Mouse (Mus musculus) yolk sac, embryonic 10.5 days (tissue): Measurements from ENCODE around the gene Wipf2.

Experiments
- DNase-seq: peaks from one replicate; pipeline ENCODE4 v3.0.0-alpha.2; 2017; ENCODE audit warnings: low spot score

The Wipf2 gene

DNA sequence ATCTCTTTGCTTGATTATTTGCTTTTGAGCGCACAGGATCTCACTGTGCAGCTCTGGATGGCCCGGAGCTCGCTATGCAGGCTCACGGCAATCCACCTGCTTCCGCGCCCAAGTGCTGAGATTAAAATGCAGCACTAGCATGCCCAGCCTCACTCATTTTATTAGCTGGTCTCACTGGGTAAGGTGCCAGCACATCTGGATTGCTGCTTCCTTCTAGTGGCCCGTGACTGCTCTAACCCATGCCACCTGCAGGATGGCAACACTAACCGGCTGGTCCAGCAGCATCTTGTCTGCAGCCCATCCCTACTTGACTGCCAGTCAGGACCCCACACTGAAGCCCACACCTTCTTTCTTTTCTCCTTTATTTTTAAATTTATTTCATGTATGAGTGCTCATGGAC lies 9.3 kb upstream of the Wipf2 start:
- DNase-seq = no peak

DNA sequence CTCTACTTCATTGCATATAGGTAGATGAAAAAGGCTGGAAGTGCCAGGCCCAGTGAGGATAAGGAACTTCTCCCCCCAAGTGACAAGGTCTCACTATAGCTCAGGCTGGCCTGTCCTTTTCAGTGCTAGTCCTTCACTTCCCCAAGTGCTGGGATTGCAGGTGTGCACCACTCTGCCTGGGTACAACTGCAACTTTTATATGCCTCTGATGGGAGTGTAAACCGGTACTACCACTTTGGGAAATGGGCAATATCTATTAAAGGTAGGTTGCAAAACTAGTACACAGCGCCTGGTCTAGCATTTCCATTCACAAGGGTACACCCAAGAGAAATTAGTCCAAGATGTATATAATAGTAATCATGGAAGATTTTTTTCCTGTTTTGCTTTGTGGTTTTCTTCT lies 8.8 kb upstream of the Wipf2 start:
- no peak for DNase-seq

DNA sequence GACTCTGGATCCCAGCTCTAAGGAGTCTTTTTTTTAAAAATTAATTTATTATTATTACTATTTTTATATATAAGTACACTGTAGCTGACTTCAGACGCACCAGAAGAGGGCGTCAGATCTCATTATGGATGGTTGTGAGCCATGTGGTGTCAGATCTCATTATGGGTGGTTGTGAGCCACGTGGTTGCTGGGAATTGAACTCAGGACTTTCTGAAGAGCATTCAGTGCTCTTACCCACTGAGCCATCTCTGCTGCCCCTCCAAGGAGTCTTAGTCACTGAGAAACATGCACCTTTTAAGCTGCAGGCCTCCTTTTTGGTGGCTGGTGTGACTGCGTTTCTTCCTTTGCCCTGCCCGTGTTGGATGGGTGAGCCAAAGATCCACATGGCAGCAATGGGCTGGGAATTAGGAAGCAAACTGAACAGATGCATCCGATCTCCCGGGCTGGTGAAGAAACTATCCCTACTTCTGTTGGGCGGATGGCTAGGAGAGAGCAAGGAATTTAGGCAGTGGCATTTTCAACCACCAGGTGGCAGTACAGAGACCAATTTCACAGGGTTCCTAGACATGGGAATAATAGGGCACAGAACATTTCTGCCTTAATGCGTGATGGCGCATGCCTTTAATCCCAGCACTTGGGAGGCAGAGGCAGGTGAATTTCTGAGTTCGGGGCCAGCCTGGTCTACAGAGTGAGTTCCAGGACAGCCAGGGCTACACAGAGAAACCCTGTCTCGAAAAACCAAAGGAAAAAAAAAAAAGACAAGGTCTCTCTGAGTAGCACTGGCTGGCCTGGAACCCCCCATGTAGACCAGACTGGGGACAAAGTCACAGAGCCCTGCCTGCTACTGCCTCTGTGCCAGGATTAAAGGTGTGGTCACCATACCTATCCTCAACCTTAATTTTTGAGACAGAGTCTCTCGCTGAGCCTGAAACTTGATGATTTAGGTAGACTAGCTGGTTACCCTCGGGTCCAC lies 4.4 kb upstream of the Wipf2 start:
- peak; percentile 75 for DNase-seq

DNA sequence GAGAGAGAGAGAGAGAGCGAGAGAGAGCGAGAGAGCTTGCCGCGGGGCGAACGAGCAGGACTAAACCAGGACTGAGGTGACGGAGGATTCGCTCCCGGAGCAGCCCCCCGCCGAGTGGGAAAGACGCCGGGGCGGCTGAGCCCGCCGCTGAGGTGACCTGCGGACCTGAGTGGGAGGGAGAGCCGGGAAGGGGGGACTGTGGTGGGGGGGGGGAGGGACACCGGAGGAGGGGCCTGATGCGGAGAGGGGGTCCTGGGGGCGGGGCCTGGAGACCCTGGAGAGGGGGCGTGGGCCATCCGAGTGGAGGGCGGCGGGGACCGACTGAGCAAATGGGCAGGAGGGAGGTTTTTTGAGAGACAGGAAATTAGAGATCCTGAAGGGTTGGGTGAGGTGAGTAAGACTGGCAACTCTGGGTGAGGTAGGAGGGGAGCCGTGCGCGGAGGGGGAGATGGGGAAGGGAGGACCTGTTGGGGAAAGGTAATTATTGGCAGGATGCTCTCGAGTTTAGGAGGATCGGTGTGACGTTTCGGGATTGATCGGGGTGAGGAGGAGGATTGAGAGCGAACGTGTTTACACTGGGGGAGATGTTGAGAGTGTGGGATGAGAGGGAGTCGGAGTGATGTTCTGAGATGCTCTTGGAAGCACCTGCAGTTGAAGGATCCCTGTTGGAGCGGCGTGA lies 452 bp downstream of the Wipf2 start:
- DNase-seq = peak; percentile 83

DNA sequence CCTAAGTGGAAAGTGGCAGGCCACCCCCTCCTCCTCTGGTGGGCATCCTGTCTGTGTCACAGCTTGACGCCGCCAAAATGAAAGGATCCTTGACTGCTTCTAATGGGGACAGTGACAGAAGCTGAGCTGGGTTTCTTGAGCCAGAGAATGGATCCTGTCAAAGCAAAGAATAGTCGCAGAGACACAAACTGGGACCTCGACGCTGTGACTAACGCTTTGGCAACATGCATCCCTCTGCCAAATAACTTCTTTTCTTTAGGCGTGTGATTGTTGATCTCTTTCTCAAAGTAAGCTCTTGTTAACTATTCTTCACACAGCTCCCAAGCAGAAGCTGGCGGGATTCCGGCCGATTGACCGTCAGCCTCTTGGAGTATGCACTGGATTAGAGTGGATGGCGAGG lies 3.9 kb downstream of the Wipf2 start:
- no peak for DNase-seq

DNA sequence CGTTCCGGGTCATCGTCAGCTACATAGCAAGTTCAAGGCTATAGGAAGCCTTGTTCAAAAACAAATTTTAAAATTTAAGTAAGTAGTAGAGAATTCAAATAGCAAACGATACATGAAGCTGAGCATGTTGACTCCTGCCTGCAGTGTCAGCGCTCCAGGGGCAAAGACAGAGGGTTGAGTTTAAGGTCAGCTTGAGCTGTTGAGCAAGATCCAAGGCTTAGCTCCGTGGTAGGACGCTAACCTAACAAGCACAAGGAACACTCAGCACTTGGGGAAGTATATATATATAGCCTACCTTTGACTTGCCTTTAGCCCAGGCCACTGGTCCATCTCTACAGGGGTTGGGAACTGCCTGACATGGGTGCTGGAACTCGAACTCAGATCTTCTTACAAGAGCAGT lies 6.5 kb downstream of the Wipf2 start:
- DNase-seq = peak; percentile 43

DNA sequence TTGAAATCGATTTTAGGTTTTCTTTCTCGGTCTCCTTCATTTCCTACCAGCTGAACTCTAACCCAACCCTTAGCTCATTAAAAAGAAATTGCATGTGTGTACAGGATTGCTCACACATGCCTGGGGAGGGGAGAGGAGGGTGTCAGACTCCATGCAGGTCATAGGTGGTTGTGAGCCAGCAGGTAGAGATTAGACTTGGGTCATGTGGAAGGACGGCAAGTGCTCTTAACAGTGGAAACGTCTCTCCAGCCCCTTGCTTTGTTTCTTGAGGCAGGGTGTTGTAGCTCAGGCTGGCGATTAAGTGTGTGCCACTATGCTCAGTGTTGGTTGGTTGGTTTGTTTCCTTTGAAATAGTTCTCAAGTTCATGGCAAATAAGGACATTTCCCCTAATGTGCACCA lies 7.4 kb downstream of the Wipf2 start:
- DNase-seq = no peak

DNA sequence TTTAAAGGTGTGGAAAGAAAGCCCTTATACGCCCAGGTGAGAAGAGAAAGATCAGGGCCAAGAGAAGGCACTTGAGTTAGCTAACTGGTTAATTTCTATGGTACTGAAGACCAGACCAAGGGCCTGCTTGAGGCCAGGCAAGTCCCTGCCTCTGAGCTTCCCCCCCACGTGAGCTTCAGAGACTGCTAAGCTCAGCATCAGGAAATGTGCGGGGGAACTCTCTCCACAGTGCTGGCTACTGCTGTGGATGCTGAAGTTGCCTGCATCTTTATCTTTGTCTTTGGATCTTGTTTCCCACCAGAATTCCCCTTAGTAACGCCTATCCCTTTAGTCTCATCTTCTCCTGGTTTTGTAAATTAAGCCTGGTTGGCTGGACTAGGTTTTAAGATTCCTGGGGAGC lies 8.0 kb downstream of the Wipf2 start:
- no peak for DNase-seq

DNA sequence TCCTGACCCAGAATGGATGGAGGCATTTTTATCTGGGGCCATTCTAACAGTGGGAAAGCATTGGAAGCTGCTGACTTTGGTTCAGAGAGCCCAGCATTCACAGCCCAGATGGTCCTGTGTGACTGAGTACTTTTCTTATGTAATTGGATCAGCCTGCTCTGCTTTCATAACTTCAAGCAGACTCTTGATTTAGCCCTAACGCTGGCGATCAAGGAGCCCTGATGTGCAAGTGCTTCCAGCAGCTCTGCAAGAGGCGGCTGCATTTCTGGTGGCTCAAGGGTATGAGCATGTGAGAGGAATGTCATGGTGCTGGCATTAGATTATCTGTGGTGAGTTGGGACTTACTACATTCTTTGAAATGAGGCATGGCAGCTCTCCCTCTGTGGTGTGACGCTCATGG lies 8.6 kb downstream of the Wipf2 start:
- no peak for DNase-seq

DNA sequence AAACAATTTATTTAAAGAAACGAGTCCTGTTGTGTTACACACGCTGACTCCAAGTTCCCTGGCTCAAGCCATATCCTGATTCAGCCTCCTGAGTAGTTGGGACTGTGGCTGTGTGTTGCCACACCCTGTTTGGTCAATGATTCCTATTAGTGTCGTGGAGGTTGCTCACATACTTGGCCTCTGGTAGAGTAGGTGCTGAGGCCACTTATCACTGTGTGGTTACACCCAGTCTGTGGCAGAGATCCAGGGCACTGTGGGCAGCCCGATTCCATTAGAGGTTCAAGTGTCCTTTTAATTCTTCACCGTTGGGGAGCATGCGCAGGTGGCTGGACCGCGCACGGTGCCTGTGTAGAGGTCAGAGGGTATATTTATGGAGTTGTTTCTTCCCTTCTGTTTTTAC lies 10.5 kb downstream of the Wipf2 start:
- DNase-seq = peak; percentile 21

DNA sequence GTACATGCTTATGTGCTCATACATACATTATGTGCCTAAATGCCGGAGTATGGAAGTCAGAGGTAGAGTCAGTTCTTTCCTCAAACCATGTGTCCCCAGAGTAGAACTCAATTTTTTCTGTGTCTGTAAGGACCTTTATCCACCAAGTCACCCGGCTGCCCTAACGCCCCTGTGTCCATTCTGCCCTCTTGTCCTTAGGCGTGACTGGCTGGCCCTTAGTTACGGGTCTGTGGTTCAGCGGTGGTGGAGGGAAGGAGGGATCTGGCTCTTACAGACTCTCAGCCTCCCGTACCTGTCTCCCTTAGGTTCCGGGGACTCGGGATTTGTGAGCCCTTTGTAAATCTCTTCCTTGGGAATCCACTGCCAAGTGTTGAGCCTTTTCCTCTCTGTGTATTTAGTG lies 13.6 kb downstream of the Wipf2 start:
- DNase-seq = peak; percentile 32

DNA sequence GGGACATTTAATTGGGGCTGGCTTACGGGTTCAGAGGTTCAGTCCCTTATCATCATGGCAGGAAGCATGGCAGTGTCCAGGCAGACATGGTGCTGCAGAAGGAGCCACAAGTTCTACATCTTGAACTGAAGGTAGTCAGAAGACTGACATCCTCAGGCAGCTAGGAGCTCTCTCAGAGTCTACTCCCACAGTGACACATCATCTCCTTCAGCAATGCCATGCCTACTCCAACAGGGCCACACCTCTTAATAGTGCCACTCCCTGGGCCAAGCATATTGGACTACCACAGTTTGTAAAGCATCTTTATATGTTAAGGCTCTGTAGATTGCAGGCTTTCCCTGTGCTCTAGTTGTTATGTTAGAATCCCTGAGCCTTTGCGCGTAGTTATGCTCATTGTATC lies 24.3 kb downstream of the Wipf2 start:
- no peak for DNase-seq

DNA sequence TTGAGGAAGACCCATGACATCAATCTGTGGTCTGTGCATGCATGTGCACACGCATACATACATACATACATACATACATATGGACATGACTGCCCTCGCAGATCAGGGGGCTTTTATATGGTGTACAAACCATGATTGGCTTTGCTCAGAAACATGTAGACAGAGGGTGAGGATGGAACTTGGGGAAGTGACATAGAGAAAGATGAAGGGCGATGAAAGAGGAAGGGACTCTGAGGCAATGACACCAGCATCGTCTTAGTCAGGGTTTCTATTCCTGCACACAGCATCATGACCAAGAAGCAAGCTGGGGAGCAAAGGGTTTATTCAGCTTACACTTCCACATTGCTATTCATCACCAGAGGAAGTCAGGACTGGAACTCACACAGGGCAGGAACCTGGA lies 25.6 kb downstream of the Wipf2 start:
- DNase-seq = no peak

DNA sequence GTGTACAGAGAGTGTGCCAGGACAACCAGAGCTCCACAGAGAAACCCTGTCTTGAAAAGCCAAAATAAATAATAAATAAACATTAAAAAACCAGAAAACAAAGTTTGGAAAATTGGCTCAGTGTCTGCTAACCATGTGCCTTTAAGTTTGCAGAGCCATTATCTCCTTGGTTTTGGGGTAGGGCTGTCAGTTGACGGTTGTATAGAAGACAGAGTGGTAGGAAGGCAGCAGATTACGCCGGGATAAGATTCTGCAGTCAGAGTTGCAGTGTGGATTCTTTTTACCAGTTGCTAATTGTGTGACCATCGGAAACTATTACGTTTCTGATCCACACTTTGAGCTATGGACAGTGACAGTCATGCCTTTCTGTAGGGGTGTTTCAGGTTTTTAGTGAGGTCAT lies 26.5 kb downstream of the Wipf2 start:
- DNase-seq = no peak

DNA sequence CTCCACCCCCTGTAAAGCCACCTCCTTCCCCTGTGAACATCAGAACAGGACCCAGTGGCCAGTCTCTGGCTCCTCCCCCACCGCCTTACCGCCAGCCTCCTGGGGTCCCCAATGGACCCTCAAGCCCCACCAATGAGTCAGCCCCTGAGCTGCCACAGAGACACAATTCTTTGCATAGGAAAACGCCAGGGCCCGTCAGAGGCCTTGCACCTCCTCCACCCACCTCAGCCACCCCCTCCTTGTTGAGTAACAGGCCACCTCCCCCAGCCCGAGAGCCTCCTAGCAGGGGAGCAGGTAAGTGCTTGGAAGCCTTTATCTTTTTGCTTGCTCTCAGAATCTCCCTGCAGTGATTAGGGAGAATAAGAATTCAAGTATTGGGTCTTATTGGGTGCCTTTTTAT lies 29.0 kb downstream of the Wipf2 start:
- no peak for DNase-seq

DNA sequence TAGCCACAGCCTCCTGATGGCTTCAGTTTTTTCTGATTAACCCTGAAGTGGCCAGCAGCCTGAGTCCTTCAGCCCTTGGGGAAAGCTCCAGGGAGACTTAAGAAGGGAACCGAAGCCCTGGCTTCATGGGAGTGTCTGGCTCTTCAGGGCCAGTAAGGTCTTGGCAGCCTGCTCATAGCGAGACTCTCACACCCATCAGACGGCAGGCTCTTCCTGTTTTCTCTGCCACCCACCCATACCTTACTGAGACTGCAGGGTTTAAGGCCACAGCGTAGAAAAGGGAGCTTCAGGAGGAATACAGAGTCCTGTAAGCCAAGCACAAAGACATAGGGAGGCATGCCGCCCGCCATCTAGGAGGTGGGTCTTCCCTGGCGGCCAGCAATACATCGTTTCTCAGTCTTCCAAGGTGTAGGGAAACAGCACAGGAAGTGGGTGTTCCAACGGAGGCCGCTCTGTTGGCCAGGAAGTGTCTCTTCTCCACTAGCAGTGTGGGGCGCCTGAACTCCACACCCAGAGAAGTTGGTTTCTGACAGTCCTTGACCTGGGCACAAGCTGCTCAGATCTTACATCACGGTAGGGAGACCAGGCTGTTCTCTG lies 37.2 kb downstream of the Wipf2 start:
- DNase-seq = no peak

DNA sequence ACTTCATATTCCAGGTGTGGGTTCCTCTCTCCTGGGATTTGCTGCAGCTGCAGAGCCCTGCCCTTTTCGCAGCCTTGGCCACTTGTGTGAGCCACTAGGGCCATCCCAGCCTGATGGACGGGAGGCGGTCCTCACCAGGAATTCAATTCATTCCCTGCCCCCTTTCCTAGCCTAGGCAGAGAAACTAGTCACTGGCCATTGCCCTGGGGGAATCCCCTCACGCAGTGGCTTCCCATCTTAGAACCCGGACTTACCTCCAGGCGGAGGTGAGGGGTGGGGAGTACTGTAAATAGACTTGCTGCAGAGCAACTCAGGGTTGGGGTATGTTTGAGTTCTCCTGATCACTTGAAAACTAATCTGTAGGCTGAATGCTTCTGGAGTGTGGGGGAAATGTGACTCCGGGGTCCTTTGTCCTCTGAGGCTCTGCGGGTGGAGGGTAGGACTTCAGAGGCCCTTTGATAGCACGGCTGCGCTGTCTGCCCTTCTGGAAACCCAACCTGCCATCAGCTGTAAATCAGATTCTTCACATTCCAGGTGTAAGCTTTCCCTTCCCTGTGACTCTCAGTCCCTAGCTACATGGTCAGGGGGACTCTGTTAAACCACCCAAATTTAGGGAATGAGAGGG lies 39.3 kb downstream of the Wipf2 start:
- DNase-seq = peak; percentile 46

DNA sequence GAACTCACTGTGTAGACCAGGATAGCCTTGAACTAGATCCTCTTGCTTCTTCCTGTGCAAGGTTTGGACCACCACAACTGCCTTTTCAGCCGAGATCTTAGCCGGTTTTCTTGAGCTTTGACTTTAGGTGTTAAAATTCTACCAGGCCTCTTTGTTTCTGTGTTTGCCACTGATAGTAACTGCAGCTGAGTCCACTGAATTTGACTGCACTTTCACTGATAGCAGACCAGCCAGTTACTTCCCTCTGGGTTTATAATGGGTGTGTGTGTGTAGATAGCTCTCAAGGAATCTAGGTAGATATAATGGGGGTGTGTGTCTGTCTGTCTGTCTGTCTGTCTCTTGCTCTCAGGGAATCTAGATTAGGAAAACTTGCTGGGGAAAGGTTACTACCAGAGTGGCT lies 41.1 kb downstream of the Wipf2 start:
- DNase-seq = no peak

DNA sequence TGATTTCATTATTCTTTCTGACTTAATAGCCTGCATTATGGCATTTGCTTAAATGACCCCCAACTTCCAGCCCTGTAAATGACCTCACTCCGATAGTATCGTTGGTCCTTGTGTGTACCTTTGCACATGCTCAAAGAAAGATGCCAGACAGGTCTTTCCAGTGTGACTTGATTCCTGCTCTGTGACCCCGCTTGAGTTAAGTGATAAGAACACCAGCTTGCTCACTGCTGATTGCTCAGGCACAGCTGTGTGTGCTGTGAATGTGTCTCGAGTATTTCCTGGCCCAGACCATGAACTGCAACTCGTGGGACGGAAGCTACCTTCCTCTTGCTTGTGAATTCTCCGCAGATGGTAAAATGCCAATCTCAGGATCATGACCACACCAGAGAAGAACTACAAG lies 41.6 kb downstream of the Wipf2 start:
- no peak for DNase-seq

DNA sequence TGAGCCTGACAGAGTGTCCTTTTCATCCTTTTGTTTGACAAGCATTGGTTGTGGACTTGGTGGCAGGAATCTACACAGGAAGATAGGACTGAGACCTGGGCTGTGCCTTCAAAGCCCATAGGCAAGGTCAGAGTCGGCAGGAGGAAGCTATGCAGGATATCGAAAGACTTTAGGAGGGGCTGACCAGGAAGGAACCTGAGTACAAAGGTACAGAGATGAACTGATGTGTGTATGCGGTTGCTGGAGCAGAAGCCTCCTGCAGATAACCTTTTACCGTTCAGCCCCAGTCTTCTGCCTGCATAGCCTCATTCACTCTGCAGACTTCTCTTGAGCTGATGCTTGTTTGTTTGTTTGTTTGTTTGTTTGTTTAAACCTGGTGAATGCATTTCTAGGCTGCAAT lies 42.1 kb downstream of the Wipf2 start:
- DNase-seq = no peak

DNA sequence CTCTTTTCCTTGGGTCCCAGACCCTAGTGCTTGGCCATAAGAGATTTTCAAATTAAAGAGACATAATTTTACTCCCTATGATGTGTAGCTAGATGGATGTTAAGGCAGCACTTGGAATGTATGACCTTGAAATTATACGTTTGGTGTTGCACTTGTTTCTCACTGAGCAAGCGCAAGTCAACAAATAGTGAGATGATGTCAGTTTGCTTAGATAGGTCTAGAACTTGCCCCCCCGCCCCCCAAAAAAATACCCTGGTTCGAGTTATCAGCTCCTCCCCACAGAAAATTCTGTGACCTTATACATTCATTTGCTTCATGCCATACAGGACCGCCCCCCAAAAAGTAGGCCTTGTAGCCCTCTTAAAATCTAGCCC lies 43.6 kb downstream of the Wipf2 start:
- no peak for DNase-seq

DNA sequence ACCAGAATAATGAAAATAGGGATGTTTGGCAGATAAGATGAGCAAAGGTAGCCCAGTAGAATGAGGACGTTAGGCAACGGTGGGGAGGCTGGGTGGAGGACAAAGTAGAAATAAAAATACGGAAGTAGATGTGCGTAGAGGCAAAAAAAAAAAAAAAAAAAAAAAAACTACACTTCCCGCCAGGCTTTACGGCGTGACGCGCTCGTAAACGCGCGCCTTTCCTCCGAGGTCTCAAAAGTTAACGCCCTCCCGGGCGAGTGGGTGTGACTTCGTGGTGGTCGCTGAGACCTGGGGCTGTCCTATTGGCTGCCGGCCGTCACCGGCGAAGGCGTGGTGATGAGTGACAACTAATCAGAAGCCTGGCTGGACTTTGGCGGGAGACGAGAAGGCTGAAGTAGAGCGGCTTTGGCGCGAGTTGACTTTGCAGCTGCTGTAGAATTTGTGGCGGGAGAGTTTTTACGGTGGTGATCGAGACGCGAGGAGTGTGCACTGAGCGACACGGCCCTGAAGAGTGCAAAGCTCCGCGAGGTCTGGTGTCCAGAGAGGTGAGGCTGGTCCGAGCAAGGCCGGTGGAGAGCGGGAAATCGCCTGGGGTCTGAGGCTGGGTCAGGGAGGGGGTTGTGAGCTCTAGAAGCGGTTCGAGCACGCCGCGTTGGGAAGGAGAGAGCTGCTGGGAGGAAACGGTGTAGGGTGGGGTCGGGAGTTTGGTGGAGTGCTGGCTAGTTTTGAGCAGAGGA lies 44.2 kb downstream of the Wipf2 start, which contains the start of gene Cdc6:
Cdc6 (plus strand) TSS at position 365 of the 737 bp plus-strand sequence.
- peak; percentile 98 for DNase-seq
